Mouse (Mus musculus) stomach, postnatal 0 days (tissue): ENCODE results near the gene Magoh.

Experiments used
- CTCF ChIP-seq: IDR thresholded peaks from 2 replicates; pipeline ENCODE4 v1.5.1; 2016; ENCODE audit warnings: antibody characterized with exemption, low read depth, mild to moderate bottlenecking, moderate library complexity
- EP300 ChIP-seq: optimal IDR thresholded peaks from 2 replicates; pipeline ENCODE3; 2016; ENCODE audit warnings: antibody characterized with exemption

DNA sequence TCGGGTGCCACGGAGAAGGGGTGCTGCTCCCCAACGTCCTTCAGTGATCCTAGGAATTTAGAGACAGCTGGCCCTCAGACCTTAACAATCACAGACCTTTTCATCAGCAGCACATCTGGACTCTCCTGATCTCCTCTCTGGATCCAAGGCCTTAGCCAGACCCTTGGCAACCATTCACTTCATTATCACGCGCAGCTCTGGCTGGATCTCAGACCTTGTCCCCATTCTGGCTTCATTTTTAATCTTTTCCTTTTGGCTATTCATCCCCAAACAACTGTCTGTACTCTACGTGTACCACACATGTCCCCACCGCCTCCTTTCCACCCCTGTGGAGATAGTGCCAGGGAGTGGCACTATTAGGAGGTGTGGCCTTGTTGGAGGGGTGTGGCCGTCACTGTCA is 53.7 kb downstream of the Magoh start:
- TF ChIP-seq CTCF = no peak
- TF ChIP-seq EP300 = no peak
